Mouse (Mus musculus): ENCODE results near the gene Gm11115.

Gene Gm11115

DNA sequence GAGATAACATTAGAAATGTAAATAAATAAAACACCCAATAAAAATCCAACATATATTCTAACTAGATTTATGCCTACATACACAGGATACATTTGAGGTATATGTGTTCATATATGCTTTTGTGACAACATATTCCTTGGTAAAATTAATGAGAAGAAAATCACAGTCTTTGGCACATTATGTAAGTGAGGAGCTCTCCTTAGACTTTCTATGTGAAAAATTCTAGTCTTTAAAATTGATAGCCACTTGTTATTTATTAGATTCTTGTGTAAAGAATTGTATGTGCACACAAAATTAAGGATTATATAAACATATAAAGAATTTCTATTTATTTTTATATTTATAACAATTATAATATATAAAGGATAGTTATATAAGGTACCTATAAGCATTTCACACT lies at the start of gene Gm11115:
TSS of gene Gm11115 (minus strand) at position 101 of the 400 bp plus-strand sequence.
- DNase-seq (ENCODE audit: low read depth, low spot score): no peak

- no peak for DNase-seq (ENCODE audit: low read depth, low spot score)
Observed at GRCm38 (mm10) chr5:88111430-88111829, 42.5 kb downstream of the Gm11115 start, which contains the start of gene Gm11116. Gene Gm11116, minus strand, starts transcription at chr5:88111530.

Measured in 3T3-L1 (cell line).